Mouse (Mus musculus): ENCODE data around the gene Kpnb1. TPM values are rescaled to one million over a fixed set of nuclear protein-coding genes. Genes with fewer than 3 reads are reported as not detected.

Kpnb1 gene
- polyA plus RNA-seq, 1 experiment from 2014 or later = 98.3 TPM

GRCm38 (mm10) chr11:97130318-97130717 is 57.4 kb downstream of the Kpnb1 start:
- no peak for DNase-seq (ENCODE audit: extremely low spot score, low spot score)
- 84% methylated on average over 7 of the region's 7 CpGs for WGBS
- Histone ChIP-seq H3K27me3 (ENCODE audit: poor library complexity, severe bottlenecking) (peaks cover 96% of the 10 kb centered on the region), H3K4me1 (peaks cover 44% of the 10 kb centered on the region), H3K36me3 (replicated peaks) (no peaks in the 10 kb centered on the region), H3K27ac (no peak overlapping the region), H3K9me3 (no peaks in the 10 kb centered on the region), H3K4me3 (no peak overlapping the region)

GRCm38 (mm10) chr11:97128956-97129355 is 58.7 kb downstream of the Kpnb1 start:
- peaks cover 97% of the 10 kb centered on the region for H3K27me3 ChIP-seq (ENCODE audit: poor library complexity, severe bottlenecking)
- DNase-seq (ENCODE audit: extremely low spot score, low spot score) = no peak
- H3K27ac ChIP-seq = no peak overlapping the region
- H3K9me3 ChIP-seq = no peaks in the 10 kb centered on the region
- peaks cover 46% of the 10 kb centered on the region for H3K4me1 ChIP-seq
- 66% methylated on average over 3 of the region's 3 CpGs for WGBS
- no peak overlapping the region for H3K4me3 ChIP-seq
- H3K36me3 ChIP-seq (replicated peaks) = no peaks in the 10 kb centered on the region

GRCm38 (mm10) chr11:97127470-97128223 is 60.0 kb downstream of the Kpnb1 start:
- H3K27ac ChIP-seq = peak overlapping the region; percentile 80; the same call in 1 of the 2 replicates
- H3K9me3 ChIP-seq = no peaks in the 10 kb centered on the region
- peaks cover 85% of the 10 kb centered on the region for H3K27me3 ChIP-seq (ENCODE audit: poor library complexity, severe bottlenecking)
- H3K4me3 ChIP-seq = peak overlapping the region; percentile 64
- H3K36me3 ChIP-seq (replicated peaks) = no peaks in the 10 kb centered on the region
- whole genome bisulfite sequencing = 16% methylated on average over 19 of the region's 19 CpGs
- DNase-seq (ENCODE audit: extremely low spot score, low spot score) = no peak
- H3K4me1 ChIP-seq = peaks cover 52% of the 10 kb centered on the region

GRCm38 (mm10) chr11:97126645-97127468 is 60.8 kb downstream of the Kpnb1 start:
- Histone ChIP-seq H3K36me3 (replicated peaks) (no peaks in the 10 kb centered on the region), H3K27me3 (ENCODE audit: poor library complexity, severe bottlenecking) (peaks cover 79% of the 10 kb centered on the region), H3K4me1 (peaks cover 52% of the 10 kb centered on the region), H3K27ac (peak overlapping the region; percentile 80), H3K9me3 (no peaks in the 10 kb centered on the region), H3K4me3 (peak overlapping the region; percentile 64)
- 4% methylated on average over 32 of the region's 32 CpGs for WGBS
- DNase-seq (ENCODE audit: extremely low spot score, low spot score) = no peak

- 64% methylated on average over 10 of the region's 10 CpGs for WGBS
- Histone ChIP-seq H3K4me1 (peaks cover 69% of the 10 kb centered on the region), H3K27ac (no peak overlapping the region), H3K27me3 (ENCODE audit: poor library complexity, severe bottlenecking) (peaks cover 73% of the 10 kb centered on the region), H3K9me3 (no peaks in the 10 kb centered on the region), H3K4me3 (no peak overlapping the region), H3K36me3 (replicated peaks) (no peaks in the 10 kb centered on the region)
- DNase-seq (ENCODE audit: extremely low spot score, low spot score) = no peak
Observed at GRCm38 (mm10) chr11:97124266-97125036, 63.2 kb downstream of the Kpnb1 start.

- Histone ChIP-seq H3K36me3 (replicated peaks) (no peaks in the 10 kb centered on the region), H3K4me3 (peak overlapping the region; percentile 8; the same call in 1 of the 2 replicates), H3K4me1 (peaks cover 74% of the 10 kb centered on the region), H3K9me3 (no peaks in the 10 kb centered on the region), H3K27ac (0 out of 2 replicates have a peak overlapping the region, but pooled peaks have one; percentile 63), H3K27me3 (ENCODE audit: poor library complexity, severe bottlenecking) (peaks cover 73% of the 10 kb centered on the region)
- WGBS = 24% methylated on average over 11 of the region's 11 CpGs
- DNase-seq (ENCODE audit: extremely low spot score, low spot score) = no peak
Observed at GRCm38 (mm10) chr11:97123282-97123890, 64.3 kb downstream of the Kpnb1 start.

- Histone ChIP-seq H3K27me3 (ENCODE audit: poor library complexity, severe bottlenecking) (peaks cover 73% of the 10 kb centered on the region), H3K9me3 (no peaks in the 10 kb centered on the region), H3K27ac (peak overlapping the region; percentile 56), H3K36me3 (replicated peaks) (no peaks in the 10 kb centered on the region), H3K4me1 (peaks cover 56% of the 10 kb centered on the region), H3K4me3 (no peak overlapping the region)
- no peak for DNase-seq (ENCODE audit: extremely low spot score, low spot score)
- 55% methylated on average over 3 of the region's 3 CpGs for WGBS
Observed at GRCm38 (mm10) chr11:97120641-97121040, 67.0 kb downstream of the Kpnb1 start.

GRCm38 (mm10) chr11:97120221-97120620 is 67.5 kb downstream of the Kpnb1 start:
- DNase-seq (ENCODE audit: extremely low spot score, low spot score) = no peak
- 55% methylated on average over 10 of the region's 10 CpGs for WGBS
- Histone ChIP-seq H3K9me3 (no peaks in the 10 kb centered on the region), H3K4me1 (peaks cover 56% of the 10 kb centered on the region), H3K36me3 (replicated peaks) (no peaks in the 10 kb centered on the region), H3K27me3 (ENCODE audit: poor library complexity, severe bottlenecking) (peaks cover 73% of the 10 kb centered on the region), H3K27ac (peak overlapping the region; percentile 25; the same call in 1 of the 2 replicates), H3K4me3 (no peak overlapping the region)

GRCm38 (mm10) chr11:97115797-97116196 is 71.9 kb downstream of the Kpnb1 start:
- H3K36me3 ChIP-seq (replicated peaks) = no peaks in the 10 kb centered on the region
- DNase-seq (ENCODE audit: extremely low spot score, low spot score) = no peak
- H3K27ac ChIP-seq = no peak overlapping the region
- H3K27me3 ChIP-seq (ENCODE audit: poor library complexity, severe bottlenecking) = peaks cover 90% of the 10 kb centered on the region
- 9% methylated on average over 11 of the region's 11 CpGs for WGBS
- H3K9me3 ChIP-seq = no peaks in the 10 kb centered on the region
- peak overlapping the region; percentile 55 for H3K4me3 ChIP-seq
- peaks cover 47% of the 10 kb centered on the region for H3K4me1 ChIP-seq

GRCm38 (mm10) chr11:97114671-97115601 is 72.7 kb downstream of the Kpnb1 start, which contains the start of gene Tbx21:
Gene Tbx21, minus strand, starts transcription at chr11:97115331.
- no peaks in the 10 kb centered on the region for H3K36me3 ChIP-seq (replicated peaks)
- H3K27me3 ChIP-seq (ENCODE audit: poor library complexity, severe bottlenecking) = peaks cover 86% of the 10 kb centered on the region
- no peak for DNase-seq (ENCODE audit: extremely low spot score, low spot score)
- H3K4me3 ChIP-seq = peak within 1 kb of the TSS; percentile 55
- H3K9me3 ChIP-seq = no peaks in the 10 kb centered on the region
- peak within 1 kb of the TSS; percentile 26; the same call in 1 of the 2 replicates for H3K27ac ChIP-seq
- H3K4me1 ChIP-seq = peaks cover 39% of the 10 kb centered on the region
- under 1% methylated on average over 84 of the region's 87 CpGs for WGBS

- DNase-seq (ENCODE audit: extremely low spot score, low spot score) = no peak
- WGBS = 76% methylated on average over 9 of the region's 9 CpGs
- Histone ChIP-seq H3K4me3 (no peak overlapping the region), H3K4me1 (peaks cover 25% of the 10 kb centered on the region), H3K36me3 (replicated peaks) (no peaks in the 10 kb centered on the region), H3K27ac (no peak overlapping the region), H3K27me3 (ENCODE audit: poor library complexity, severe bottlenecking) (peaks cover 70% of the 10 kb centered on the region), H3K9me3 (no peaks in the 10 kb centered on the region)
Observed at GRCm38 (mm10) chr11:97112519-97113125, 75.1 kb downstream of the Kpnb1 start.

Measured in forebrain, embryonic 10.5 days (tissue).